Mouse (Mus musculus) erythroblast, embryonic 14.5 days (primary cell): ENCODE data around the gene Cib1.

Source experiments
- GATA1 ChIP-seq: IDR thresholded peaks from 2 replicates; pipeline ENCODE4 v1.6.1; 2012; ENCODE audit warnings: low read length, inconsistent platforms, mixed read lengths
- TAL1 ChIP-seq: IDR thresholded peaks from 3 replicates; pipeline ENCODE4 v1.6.1; 2012; ENCODE audit warnings: low read length, inconsistent platforms, mixed read lengths

DNA sequence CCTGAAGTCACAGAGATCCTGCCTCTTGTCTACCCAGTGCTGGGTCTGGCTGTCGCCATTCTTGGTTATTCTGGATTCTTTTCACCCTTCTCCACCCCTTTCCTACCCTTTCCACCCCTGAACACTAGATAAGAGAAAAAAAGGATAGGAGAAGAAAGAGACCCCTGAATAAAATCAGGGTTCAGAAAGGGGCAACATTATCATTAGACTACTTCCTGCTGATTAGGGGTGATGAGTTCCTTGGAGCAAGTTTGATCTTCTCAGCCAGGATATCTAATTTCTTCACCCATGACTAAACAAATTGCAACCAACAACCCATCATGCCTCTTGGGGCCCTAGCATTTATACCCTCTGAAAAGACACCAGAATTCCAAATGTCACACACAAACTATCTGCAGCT lies 35.2 kb upstream of the Cib1 start:
- TF ChIP-seq GATA1 (no peak), TAL1 (no peak)
